ENCODE assay signal across 12 mouse cellular contexts in the genomic region with DNA sequence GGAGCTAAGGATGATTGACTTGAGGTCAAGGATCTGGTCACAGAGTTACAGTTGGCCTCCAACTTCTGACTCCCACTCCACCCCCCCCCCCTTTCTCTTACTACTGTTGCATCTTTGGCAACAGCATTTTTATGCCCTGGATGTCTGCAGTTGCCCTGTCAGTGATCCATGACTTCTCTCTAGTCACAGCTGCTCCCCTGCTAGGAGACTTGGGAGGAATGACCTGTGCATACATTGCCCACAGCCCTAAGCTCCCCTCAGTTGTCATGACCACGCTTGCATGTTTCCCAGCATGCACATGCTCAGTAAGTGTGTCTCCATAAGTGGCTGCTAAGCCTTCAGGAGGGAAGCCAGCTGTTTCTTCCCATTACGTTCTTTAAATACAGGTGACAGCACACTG.
DNase-seq lines count a peak whose midpoint lies in the region; ATAC-seq lines count a peak whose summit lies in the region.
"Had no signal": no experiment of that assay in that cellular context is flagged by ENCODE, and none has a peak within 500 bp of the region (broad histone marks: within the 10 kb centered on the region; RNA-seq: fewer than 3 reads in every experiment).

No protein-coding gene starts in this region.

- no peak overlapping the region for H3K4me3 ChIP-seq in embryonic facial prominence, embryonic 11.5 days (ENCODE audit: low read depth, low read length)
- no peak overlapping the region for H3K4me3 ChIP-seq in embryonic facial prominence, embryonic 10.5 days
- H3K4me3 ChIP-seq in midbrain, embryonic 11.5 days (ENCODE audit: low read depth, low read length), result no peak overlapping the region
- H3K4me3 ChIP-seq in midbrain, embryonic 15.5 days, result no peak overlapping the region
- H3K4me3 ChIP-seq: heart, embryonic 10.5 days had no signal

- no peak overlapping the region for H3K9ac ChIP-seq in embryonic facial prominence, embryonic 11.5 days (replicated peaks; ENCODE audit: low read length)
- no peak overlapping the region for H3K9ac ChIP-seq in midbrain, embryonic 11.5 days (ENCODE audit: low read length)
- no peak overlapping the region for H3K9ac ChIP-seq in midbrain, embryonic 15.5 days

- no peaks in the 10 kb centered on the region for H3K9me3 ChIP-seq in embryonic facial prominence, embryonic 11.5 days (replicated peaks; ENCODE audit: control insufficient read depth, low read length)
- H3K9me3 ChIP-seq in embryonic facial prominence, embryonic 10.5 days, result no peaks in the 10 kb centered on the region
- H3K9me3 ChIP-seq in midbrain, embryonic 11.5 days (ENCODE audit: control insufficient read depth, low read length), result no peaks in the 10 kb centered on the region
- no peaks in the 10 kb centered on the region for H3K9me3 ChIP-seq in midbrain, embryonic 15.5 days
- H3K9me3 ChIP-seq: heart, embryonic 10.5 days had no signal

- H3K4me2 ChIP-seq in embryonic facial prominence, embryonic 11.5 days (ENCODE audit: low read depth, low read length), result no peak overlapping the region
- H3K4me2 ChIP-seq in midbrain, embryonic 11.5 days, result no peak overlapping the region
- H3K4me2 ChIP-seq in midbrain, embryonic 15.5 days, result no peak overlapping the region

- H3K27me3 ChIP-seq in embryonic facial prominence, embryonic 11.5 days (ENCODE audit: control insufficient read depth, insufficient read depth, low read length), result no peaks in the 10 kb centered on the region
- no peaks in the 10 kb centered on the region for H3K27me3 ChIP-seq in embryonic facial prominence, embryonic 10.5 days (replicated peaks; ENCODE audit: low read depth, poor library complexity, severe bottlenecking)
- H3K27me3 ChIP-seq in midbrain, embryonic 11.5 days (ENCODE audit: control insufficient read depth, insufficient read depth, low read length), result no peaks in the 10 kb centered on the region
- H3K27me3 ChIP-seq in midbrain, embryonic 15.5 days (replicated peaks), result no peaks in the 10 kb centered on the region

- ATAC-seq in embryonic facial prominence, embryonic 11.5 days (replicated peaks; ENCODE audit: insufficient number of reproducible peaks, low FRiP score, low TSS enrichment, low read depth), result peak; percentile 62; the same call in 1 of the 2 replicates
- ATAC-seq in midbrain, embryonic 11.5 days (ENCODE audit: low FRiP score), result peak; percentile 75
- ATAC-seq in midbrain, embryonic 15.5 days (replicated peaks), result no peak

- H3K36me3 ChIP-seq in embryonic facial prominence, embryonic 11.5 days (replicated peaks; ENCODE audit: control insufficient read depth, insufficient read depth, low read depth, low read length), result no peaks in the 10 kb centered on the region
- no peaks in the 10 kb centered on the region for H3K36me3 ChIP-seq in embryonic facial prominence, embryonic 10.5 days (replicated peaks)
- no peaks in the 10 kb centered on the region for H3K36me3 ChIP-seq in midbrain, embryonic 11.5 days (ENCODE audit: control insufficient read depth, insufficient read depth, low read length)
- H3K36me3 ChIP-seq in midbrain, embryonic 15.5 days (replicated peaks), result no peaks in the 10 kb centered on the region
- H3K36me3 ChIP-seq: heart, embryonic 10.5 days had no signal

- no peak overlapping the region for H3K27ac ChIP-seq in embryonic facial prominence, embryonic 11.5 days (replicated peaks; ENCODE audit: low read depth, low read length)
- H3K27ac ChIP-seq in embryonic facial prominence, embryonic 10.5 days (replicated peaks), result no peak overlapping the region
- H3K27ac ChIP-seq in midbrain, embryonic 11.5 days (ENCODE audit: low read depth, low read length), result no peak overlapping the region
- H3K27ac ChIP-seq in midbrain, embryonic 15.5 days, result no peak overlapping the region
- H3K27ac ChIP-seq: heart, embryonic 10.5 days had no signal

- no peaks in the 10 kb centered on the region for H3K4me1 ChIP-seq in embryonic facial prominence, embryonic 11.5 days (ENCODE audit: control insufficient read depth, insufficient read depth, low read length)
- peaks cover 24% of the 10 kb centered on the region for H3K4me1 ChIP-seq in embryonic facial prominence, embryonic 10.5 days
- H3K4me1 ChIP-seq in midbrain, embryonic 11.5 days (ENCODE audit: control insufficient read depth, insufficient read depth, low read length), result peaks cover 3% of the 10 kb centered on the region; the same call in 1 of the 2 replicates
- H3K4me1 ChIP-seq in midbrain, embryonic 15.5 days, result peaks cover 25% of the 10 kb centered on the region
- H3K4me1 ChIP-seq: heart, embryonic 10.5 days had no signal

- WGBS in embryonic facial prominence, embryonic 11.5 days, result 47% methylated on average over 2 of the region's 2 CpGs
- 53% methylated on average over 2 of the region's 2 CpGs for WGBS in embryonic facial prominence, embryonic 10.5 days
- 56% methylated on average over 2 of the region's 2 CpGs for WGBS in midbrain, embryonic 11.5 days
- WGBS in midbrain, embryonic 15.5 days, result 40% methylated on average over 2 of the region's 2 CpGs

- DNase-seq in embryonic facial prominence, embryonic 11.5 days (ENCODE audit: low spot score), result peak; percentile 22
- DNase-seq in embryonic facial prominence, embryonic 10.5 days (ENCODE audit: low spot score), result no peak
- DNase-seq in midbrain, embryonic 11.5 days (ENCODE audit: low spot score, missing footprints), result peak; percentile 84
- peak; percentile 18 for DNase-seq in kidney, postnatal 10 days
- peak; percentile 29 for DNase-seq in retina, embryonic 14.5 days (ENCODE audit: low spot score)
- no peak for DNase-seq in spleen, postnatal 10 days (ENCODE audit: low spot score in 2 of 2)
- no peak for DNase-seq in cerebellum, postnatal 10 days
- DNase-seq: cerebellum, postnatal 14 days; lung, adult 18-20 months; thymus, adult 2 months had no signal

Comparison
In these comparisons a context has a peak if more than half of its experiments do, and no peak if none do; other contexts are left out.
1. DNase-seq: peak in embryonic facial prominence, embryonic 11.5 days (single experiment), midbrain, embryonic 11.5 days (single experiment), kidney, postnatal 10 days (single experiment) and retina, embryonic 14.5 days (single experiment); none in embryonic facial prominence, embryonic 10.5 days (single experiment), spleen, postnatal 10 days (0 of 2) and cerebellum, postnatal 10 days (0 of 2).